Mouse (Mus musculus) liver, postnatal 0 days (tissue): ENCODE measurements at regions not wholly inside any gene's neighbourhood (a gene's known extent, or its start where the extent isn't known, plus 50 kb on each side); places are given as distances from the start of the nearest gene placed in this dataset.

Experiments used
- CTCF ChIP-seq: sonication (generic); IDR thresholded peaks from 2 replicates; pipeline ENCODE4 v1.5.1; 2016; ENCODE audit warnings: antibody characterized with exemption, low read depth
- EP300 ChIP-seq: IDR thresholded peaks from 2 replicates; pipeline ENCODE4 v1.6.1; 2016; ENCODE audit warnings: antibody characterized with exemption, low read depth, mild to moderate bottlenecking

DNA sequence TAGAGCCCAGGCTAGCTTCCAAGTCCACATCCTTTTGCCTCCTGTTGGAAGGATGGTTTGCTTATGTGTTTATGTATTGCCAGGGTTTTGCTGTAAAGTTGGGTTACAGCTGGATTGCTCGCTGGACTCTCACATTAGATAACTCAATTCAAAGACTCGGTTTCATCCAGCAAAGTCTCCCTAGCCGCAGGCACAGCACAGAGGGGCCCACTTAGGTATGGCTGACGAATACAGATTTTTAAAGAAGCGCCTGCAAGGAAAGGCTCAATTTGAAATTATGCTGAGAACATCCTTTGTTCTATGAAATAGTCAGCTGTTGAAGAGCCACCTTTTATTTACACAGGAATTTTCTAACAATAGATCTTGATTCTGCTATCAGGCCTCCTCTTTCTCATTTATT, 88.8 kb upstream of the Fam98a start:
- no peak for TF ChIP-seq CTCF
- TF ChIP-seq EP300, result no peak
